Mouse (Mus musculus) CH12.LX (cell line): ENCODE data around the gene Bri3bp. TPM values are rescaled to one million over a fixed set of nuclear protein-coding genes. Genes with fewer than 3 reads are reported as not detected.
A peak's percentile ranks its signal among the peaks of the same experiment; 100 is the strongest.

Experiments used
- DNase-seq: peaks from one replicate; pipeline ENCODE4 v3.0.0-alpha.2; 2013; ENCODE audit errors: extremely low read depth
- H3K27ac ChIP-seq: 2 replicates; pipeline ENCODE4 v1.5.1; 2012; ENCODE audit warnings: low read depth, mild to moderate bottlenecking, control low read depth, moderate library complexity; ENCODE audit not compliant: insufficient read depth
- H3K27me3 ChIP-seq: replicated peaks from 2 replicates; pipeline ENCODE3; 2012; ENCODE audit warnings: inconsistent platforms
- H3K36me3 ChIP-seq, 2 experiments: replicated peaks in 1 of 2; 2 replicates each; pipeline versions ENCODE3 to v1.6.1; 2012; ENCODE audit warnings: inconsistent platforms in 1 of 2, low read length in 1 of 2, mild to moderate bottlenecking in 1 of 2, mixed read lengths in 1 of 2, moderate library complexity in 1 of 2; ENCODE audit not compliant: control insufficient read depth in 1 of 2, insufficient read depth in 1 of 2
- H3K4me1 ChIP-seq, 2 experiments: 2 replicates each; pipeline ENCODE4 v1.6.1; 2012; ENCODE audit warnings: inconsistent platforms in 1 of 2, moderate library complexity in 1 of 2; ENCODE audit not compliant: insufficient read depth in 2 of 2, control insufficient read depth in 1 of 2
- H3K4me2 ChIP-seq: 2 replicates; pipeline ENCODE4 v1.6.1; 2012; ENCODE audit warnings: low read depth, mild to moderate bottlenecking, control low read depth; ENCODE audit not compliant: poor library complexity, insufficient read depth, severe bottlenecking
- H3K4me3 ChIP-seq, 3 experiments: fragments of 150-350 bp in 1 of 3; sonication (generic) in 1 of 3; replicated peaks in 1 of 3; 2 replicates each; pipeline versions ENCODE3 to v1.5.1; 2011 to 2012; ENCODE audit warnings: low read depth in 2 of 3, low read length in 2 of 3, mild to moderate bottlenecking in 2 of 3, moderate library complexity in 2 of 3, control low read depth in 1 of 3, improper control_type of control experiment in 1 of 3, inconsistent platforms in 1 of 3, mixed read lengths in 1 of 3; ENCODE audit not compliant: poor library complexity in 1 of 3
- H3K79me2 ChIP-seq: replicated peaks from 2 replicates; pipeline ENCODE4 v1.6.1; 2012; ENCODE audit warnings: mild to moderate bottlenecking, moderate library complexity; ENCODE audit not compliant: control insufficient read depth, poor library complexity, insufficient read depth, severe bottlenecking; ENCODE audit errors: extremely low read depth
- H3K9ac ChIP-seq: 2 replicates; pipeline ENCODE4 v1.6.1; 2012; ENCODE audit warnings: low read depth, mild to moderate bottlenecking, control low read depth, moderate library complexity; ENCODE audit not compliant: insufficient read depth
- H3K9me3 ChIP-seq: replicated peaks from 2 replicates; pipeline ENCODE3; 2012; ENCODE audit warnings: low read length, inconsistent platforms, mixed read lengths
- CTCF ChIP-seq, 2 experiments: IDR thresholded peaks in 1 of 2; conservative IDR thresholded peaks in 1 of 2; 2 replicates each; pipeline ENCODE4 v1.5.1; 2011 to 2012; ENCODE audit warnings: low read depth in 2 of 2, low read length in 2 of 2, improper control_type of control experiment in 1 of 2, inconsistent platforms in 1 of 2, mild to moderate bottlenecking in 1 of 2, moderate library complexity in 1 of 2
- ELF1 ChIP-seq: IDR thresholded peaks from 2 replicates; pipeline ENCODE4 v1.6.1; 2014; ENCODE audit warnings: low read depth, mild to moderate bottlenecking, inconsistent platforms, low read length, improper control_type of control experiment
- EP300 ChIP-seq: IDR thresholded peaks from 2 replicates; pipeline ENCODE4 v1.6.1; 2011; ENCODE audit warnings: low read length, improper control_type of control experiment
- ETS1 ChIP-seq: conservative IDR thresholded peaks from 2 replicates; pipeline ENCODE4 v1.6.1; 2012; ENCODE audit warnings: low read depth, mild to moderate bottlenecking, inconsistent platforms, low read length, improper control_type of control experiment, moderate library complexity
- HCFC1 ChIP-seq: IDR thresholded peaks from 2 replicates; pipeline ENCODE4 v1.6.1; 2012; ENCODE audit warnings: low read depth, mild to moderate bottlenecking, inconsistent platforms, low read length, improper control_type of control experiment
- IRF4 ChIP-seq: IDR thresholded peaks from 2 replicates; pipeline ENCODE4 v1.6.1; 2014; ENCODE audit warnings: low read depth, mild to moderate bottlenecking, inconsistent platforms, low read length, improper control_type of control experiment
- JUND ChIP-seq: conservative IDR thresholded peaks from 2 replicates; pipeline ENCODE4 v1.6.1; 2011; ENCODE audit warnings: low read depth, low read length, improper control_type of control experiment
- MAFK ChIP-seq: IDR thresholded peaks from 2 replicates; pipeline ENCODE4 v1.6.1; 2011; ENCODE audit warnings: low read length, improper control_type of control experiment; ENCODE audit not compliant: insufficient replicate concordance
- MAX ChIP-seq: IDR thresholded peaks from 2 replicates; pipeline ENCODE4 v1.6.1; 2011; ENCODE audit warnings: low read length, improper control_type of control experiment
- MAZ ChIP-seq: IDR thresholded peaks from 2 replicates; pipeline ENCODE4 v1.6.1; 2012; ENCODE audit warnings: low read depth, mild to moderate bottlenecking, inconsistent platforms, low read length, improper control_type of control experiment, moderate library complexity
- MEF2A ChIP-seq: IDR thresholded peaks from 2 replicates; pipeline ENCODE4 v1.6.1; 2014; ENCODE audit warnings: low read depth, mild to moderate bottlenecking, inconsistent platforms, low read length, improper control_type of control experiment, borderline replicate concordance
- MXI1 ChIP-seq: IDR thresholded peaks from 2 replicates; pipeline ENCODE4 v1.6.1; 2011; ENCODE audit warnings: mild to moderate bottlenecking, low read depth, low read length, improper control_type of control experiment
- PAX5 ChIP-seq: IDR thresholded peaks from 2 replicates; pipeline ENCODE4 v1.6.1; 2012; ENCODE audit warnings: low read length, inconsistent platforms, mixed read lengths
- POLR2AphosphoS2 ChIP-seq: IDR thresholded peaks from 2 replicates; pipeline ENCODE4 v1.6.1; 2011; ENCODE audit warnings: low read depth, low read length, improper control_type of control experiment
- RAD21 ChIP-seq: IDR thresholded peaks from 2 replicates; pipeline ENCODE4 v1.6.1; 2011; ENCODE audit warnings: low read depth, mild to moderate bottlenecking, low read length, improper control_type of control experiment, moderate library complexity
- RCOR1 ChIP-seq: conservative IDR thresholded peaks from 2 replicates; pipeline ENCODE4 v1.6.1; 2012; ENCODE audit warnings: low read depth, mild to moderate bottlenecking, inconsistent platforms, low read length, improper control_type of control experiment
- SIN3A ChIP-seq: IDR thresholded peaks from 2 replicates; pipeline ENCODE4 v1.6.1; 2012; ENCODE audit warnings: low read length, improper control_type of control experiment, inconsistent platforms
- TBP ChIP-seq: conservative IDR thresholded peaks from 2 replicates; pipeline ENCODE4 v1.6.1; 2011; ENCODE audit warnings: low read depth, low read length, improper control_type of control experiment
- UBTF ChIP-seq: IDR thresholded peaks from 2 replicates; pipeline ENCODE4 v1.6.1; 2012; ENCODE audit warnings: low read depth, mild to moderate bottlenecking, inconsistent platforms, low read length, improper control_type of control experiment, moderate library complexity
- USF1 ChIP-seq: IDR thresholded peaks from 2 replicates; pipeline ENCODE4 v1.6.1; 2014; ENCODE audit warnings: low read depth, mild to moderate bottlenecking, inconsistent platforms, low read length, improper control_type of control experiment
- USF2 ChIP-seq: conservative IDR thresholded peaks from 2 replicates; pipeline ENCODE4 v1.6.1; 2011; ENCODE audit warnings: low read depth, low read length, improper control_type of control experiment
- ZC3H11A ChIP-seq: IDR thresholded peaks from 2 replicates; pipeline ENCODE4 v1.6.1; 2012; ENCODE audit warnings: low read depth, mild to moderate bottlenecking, inconsistent platforms, low read length, improper control_type of control experiment
- ZKSCAN1 ChIP-seq: IDR thresholded peaks from 2 replicates; pipeline ENCODE4 v1.6.1; 2012; ENCODE audit warnings: low read depth, inconsistent platforms, low read length, improper control_type of control experiment, borderline replicate concordance
- ZMIZ1 ChIP-seq: IDR thresholded peaks from 2 replicates; pipeline ENCODE4 v1.6.1; 2012; ENCODE audit warnings: low read depth, mild to moderate bottlenecking, inconsistent platforms, low read length, improper control_type of control experiment
- ZNF384 ChIP-seq: IDR thresholded peaks from 2 replicates; pipeline ENCODE4 v1.6.1; 2012; ENCODE audit warnings: low read depth, low read length, improper control_type of control experiment, inconsistent platforms
- dilution Hi-C: fragments of 300-500 bp; cut with MboI; formaldehyde crosslinking; loops from 2 replicates; pipeline ENCODE4 v1.14.3; 2020; ENCODE audit warnings: low sequenced_read_pairs; ENCODE audit not compliant: extremely low pct_unique_long_range_greater_than_20kb, extremely low pct_ligation_motif_present
- in situ Hi-C: fragments of 300-500 bp; cut with MboI; formaldehyde crosslinking; loops from 3 replicates; pipeline ENCODE4 v1.14.3; 2019; ENCODE audit warnings: low sequenced_read_pairs, low pct_ligation_motif_present, low pct_unique_long_range_greater_than_20kb, mixed read lengths
- polyA plus RNA-seq: library from polyadenylated mRNA; unstranded; fragments of >175 nt; gene quantifications from 2 replicates; pipeline ENCODE4 v1.2.1, GENCODE M21; 2012; ENCODE audit warnings: low read depth; ENCODE audit not compliant: insufficient read length
- total RNA-seq, 2 experiments: library from RNA; depleted of rRNA; stranded (reverse); fragments of 300-350 nt in 1 of 2; fragments of >200 nt in 1 of 2; gene quantifications; 2 replicates each; pipeline ENCODE4 v1.2.3; 2012 to 2014

The Bri3bp gene
- total and polyA plus RNA-seq, 3 experiments: 37.7 to 147 (median 49.6) TPM

- TF ChIP-seq ZMIZ1: no peak
- no peak for TF ChIP-seq ETS1
- no peak for TF ChIP-seq RCOR1
- TF ChIP-seq PAX5: no peak
- no peak for TF ChIP-seq IRF4
- no peak for TF ChIP-seq USF2
- no peak for TF ChIP-seq ZC3H11A
- no peak for TF ChIP-seq HCFC1
- no peak for TF ChIP-seq TBP
- TF ChIP-seq ZNF384: no peak
- TF ChIP-seq MAFK: no peak
- no peak for TF ChIP-seq MEF2A
- no peak for TF ChIP-seq UBTF
- TF ChIP-seq JUND: no peak
- TF ChIP-seq CTCF (conservative IDR thresholded peaks at IDR 0.05 in 1 of 2, IDR thresholded peaks at IDR 0.05 in 1 of 2; ENCODE audit: low read depth in 2 of 2, low read length in 2 of 2): no peak
- no peak for TF ChIP-seq MXI1
- no peak for TF ChIP-seq SIN3A
- TF ChIP-seq ELF1: no peak
- no peak for TF ChIP-seq USF1
- Histone ChIP-seq H3K79me2 (0 out of 2 replicates have a peak, but pooled peaks cover 2% of the 10 kb centered on the region), H3K27ac (no peak overlapping the region), H3K4me3 (no peak overlapping the region), H3K27me3 (no peaks in the 10 kb centered on the region), H3K9ac (no peak overlapping the region), H3K4me1 (peaks cover 6 to 32% of the 10 kb centered on the region in 2 experiments; a peak in 3 of 4 replicates), H3K9me3 (no peaks in the 10 kb centered on the region), H3K36me3 (no peaks in the 10 kb centered on the region), H3K4me2 (peak overlapping the region; percentile 61; the same call in 1 of the 2 replicates)
- no peak for DNase-seq
- dilution Hi-C loops: no loop called here
- in situ Hi-C loops: no loop called here
Observed at GRCm38 (mm10) chr5:125395008-125395407, 46.4 kb upstream of the Bri3bp start.

GRCm38 (mm10) chr5:125400903-125401302 lies 40.5 kb upstream of the Bri3bp start:
- Histone ChIP-seq H3K9ac (no peak overlapping the region), H3K4me2 (peak overlapping the region; percentile 15), H3K9me3 (no peaks in the 10 kb centered on the region), H3K27me3 (no peaks in the 10 kb centered on the region), H3K79me2 (no peaks in the 10 kb centered on the region), H3K27ac (no peak overlapping the region), H3K4me1 (peaks cover 0 to 3% of the 10 kb centered on the region in 2 experiments; a peak in 2 of 4 replicates), H3K36me3 (no peaks in the 10 kb centered on the region), H3K4me3 (peak overlapping the region in 1 of 3 experiments; percentile 31)
- DNase-seq: no peak
- dilution Hi-C loops (no loop called here), in situ Hi-C loops (no loop called here)
- no peak for TF ChIP-seq MAX
- TF ChIP-seq RAD21: no peak
- TF ChIP-seq IRF4: 0 out of 2 replicates have a peak, but pooled peaks have one; percentile 9
- TF ChIP-seq EP300: no peak
- TF ChIP-seq POLR2AphosphoS2: no peak
- no peak for TF ChIP-seq UBTF
- no peak for TF ChIP-seq MAZ
- peak; percentile 86 for TF ChIP-seq ZNF384
- no peak for TF ChIP-seq ZKSCAN1
- TF ChIP-seq ELF1: no peak
